Mouse (Mus musculus) lung, postnatal 0 days (tissue): ENCODE measurements around the gene Arid4b. TPM values are rescaled to one million over a fixed set of nuclear protein-coding genes. Genes with fewer than 3 reads are reported as not detected.

ENCODE experiments used
- ATAC-seq: fragments of 200-750 bp; cut with Nextera tagmentation; 2 replicates; pipeline ENCODE4 v1.8.0; 2017; ENCODE audit warnings: moderate library complexity
- DNase-seq: peaks from one replicate; pipeline ENCODE4 v3.0.0-alpha.2; 2016; ENCODE audit warnings: low spot score
- H3K27ac ChIP-seq: fragments of 300-500 bp; sonication (generic); 2 replicates; pipeline ENCODE4 v1.5.1; 2014; ENCODE audit warnings: antibody characterized with exemption, mild to moderate bottlenecking, low read length, mixed read lengths
- H3K27me3 ChIP-seq: fragments of 300-500 bp; sonication (generic); replicated peaks from 2 replicates; pipeline ENCODE4 v1.6.1; 2014; ENCODE audit warnings: low read length, mixed read lengths; ENCODE audit not compliant: insufficient read depth
- H3K36me3 ChIP-seq: fragments of 300-500 bp; sonication (generic); 2 replicates; pipeline ENCODE4 v1.6.1; 2014; ENCODE audit warnings: low read length, mixed read lengths; ENCODE audit not compliant: insufficient read depth
- H3K4me1 ChIP-seq: fragments of 300-500 bp; sonication (generic); 2 replicates; pipeline ENCODE4 v1.6.1; 2014; ENCODE audit warnings: antibody characterized with exemption, low read depth, low read length, mixed read lengths; ENCODE audit not compliant: insufficient read depth
- H3K4me2 ChIP-seq: fragments of 300-500 bp; sonication (generic); replicated peaks from 2 replicates; pipeline ENCODE4 v1.6.1; 2014; ENCODE audit warnings: low read depth, mild to moderate bottlenecking, low read length, moderate library complexity, mixed read lengths
- H3K4me3 ChIP-seq: fragments of 300-500 bp; sonication (generic); 2 replicates; pipeline ENCODE4 v1.5.1; 2014; ENCODE audit warnings: low read depth, low read length
- H3K9ac ChIP-seq: fragments of 300-500 bp; sonication (generic); replicated peaks from 2 replicates; pipeline ENCODE4 v1.6.1; 2014; ENCODE audit warnings: low read depth, mild to moderate bottlenecking
- H3K9me3 ChIP-seq: fragments of 300-500 bp; sonication (generic); 2 replicates; pipeline ENCODE4 v1.6.1; 2016; ENCODE audit warnings: low read length, mixed read lengths
- CTCF ChIP-seq: IDR thresholded peaks from 2 replicates; pipeline ENCODE4 v1.5.1; 2016; ENCODE audit warnings: antibody characterized with exemption, mild to moderate bottlenecking
- EP300 ChIP-seq: IDR thresholded peaks from 2 replicates; pipeline ENCODE4 v1.6.1; 2016; ENCODE audit warnings: antibody characterized with exemption, mild to moderate bottlenecking, control low read depth
- WGBS: fragments of 180-500 bp; shearing (Covaris S2); extraction: QIAGEN DNeasy Blood & Tissue Kit; methylation state at CpG from one replicate; pipeline ENCODE4 v1.1.7; 2014; 5-methylcytosine and 5-hydroxymethylcytosine counted together
- polyA plus RNA-seq: library from polyadenylated mRNA; unstranded; fragments of >200 nt; fragmentation: Nextera tagmentation; extraction: Ambion mirVana; gene quantifications from 2 replicates; pipeline ENCODE4 v1.2.1, GENCODE M21; 2015

Arid4b gene
- polyA plus RNA-seq, 1 experiment from 2014 or later = 60.3 TPM

DNA sequence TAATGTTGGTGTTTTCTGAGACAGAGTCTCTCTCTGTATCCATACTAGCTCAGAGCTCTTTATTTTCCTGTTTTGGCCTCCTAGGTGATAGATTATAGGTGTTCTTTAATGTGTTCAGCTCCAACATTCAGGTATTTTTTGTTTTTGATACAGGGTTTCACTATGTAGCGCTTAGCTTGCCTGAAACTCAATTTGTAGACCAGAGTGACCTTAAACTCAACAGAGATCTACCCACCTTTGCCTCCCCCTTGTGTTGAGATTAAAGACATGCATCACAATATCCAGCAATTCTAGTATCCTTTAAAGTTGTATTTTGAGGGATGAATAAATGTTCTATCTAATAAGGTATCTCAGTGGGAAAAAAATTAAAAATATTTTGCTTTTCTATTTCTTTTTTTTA is 115.0 kb downstream of the Arid4b start:
- Histone ChIP-seq H3K27ac (no peak overlapping the region), H3K27me3 (no peaks in the 10 kb centered on the region), H3K36me3 (no peaks in the 10 kb centered on the region), H3K4me1 (no peaks in the 10 kb centered on the region), H3K9me3 (no peaks in the 10 kb centered on the region), H3K9ac (no peak overlapping the region), H3K4me3 (no peak overlapping the region), H3K4me2 (no peak overlapping the region)
- DNase-seq = peak; percentile 56
- TF ChIP-seq EP300 (no peak), CTCF (peak; percentile 66)
- 90% methylated on average over 1 of the region's 1 CpGs for WGBS
- no peak for ATAC-seq

DNA sequence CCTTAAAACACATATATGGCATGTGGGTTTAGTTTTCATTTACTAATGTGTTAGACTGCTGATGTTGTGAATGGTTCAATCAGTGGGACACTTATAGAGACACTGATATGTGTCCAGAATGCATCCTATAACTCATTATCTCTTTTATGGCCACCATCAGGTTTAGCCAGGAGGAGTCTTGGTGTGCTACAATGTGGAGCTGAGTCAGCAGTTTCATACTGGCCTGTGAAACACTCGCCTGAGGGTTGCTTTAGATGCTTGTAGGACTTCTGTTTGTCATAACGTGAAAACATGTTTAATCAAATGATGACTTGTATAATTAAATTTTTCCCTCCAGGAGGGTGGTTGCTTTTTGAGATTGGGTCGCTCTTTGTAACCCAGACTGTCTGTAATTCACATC is 116.6 kb downstream of the Arid4b start:
- H3K4me1 ChIP-seq = no peaks in the 10 kb centered on the region
- no peak for TF ChIP-seq CTCF
- TF ChIP-seq EP300 = no peak
- H3K9me3 ChIP-seq = no peaks in the 10 kb centered on the region
- no peak overlapping the region for H3K27ac ChIP-seq
- H3K36me3 ChIP-seq = no peaks in the 10 kb centered on the region
- 92% methylated on average over 3 of the region's 3 CpGs for WGBS
- H3K4me3 ChIP-seq = no peak overlapping the region
- DNase-seq = no peak
- no peak for ATAC-seq
- H3K9ac ChIP-seq = no peak overlapping the region
- H3K27me3 ChIP-seq = no peaks in the 10 kb centered on the region
- no peak overlapping the region for H3K4me2 ChIP-seq

- no peaks in the 10 kb centered on the region for H3K9me3 ChIP-seq
- H3K27ac ChIP-seq = no peak overlapping the region
- no peaks in the 10 kb centered on the region for H3K27me3 ChIP-seq
- H3K4me3 ChIP-seq = no peak overlapping the region
- H3K36me3 ChIP-seq = no peaks in the 10 kb centered on the region
- ATAC-seq (no peak), DNase-seq (no peak)
- no peak overlapping the region for H3K4me2 ChIP-seq
- no peak for TF ChIP-seq EP300
- 0 out of 2 replicates have a peak, but pooled peaks have one; percentile 4 for TF ChIP-seq CTCF
- WGBS = 47% methylated on average over 2 of the region's 2 CpGs
- H3K9ac ChIP-seq = no peak overlapping the region
- H3K4me1 ChIP-seq = no peaks in the 10 kb centered on the region
These were observed 182.9 kb downstream of the Arid4b start for GRCm38 (mm10) chr13:14245946-14246345.

Other genes starting within 250 kb of the Arid4b start
- 19.4 and 20.3 TPM in 2 replicates for gene B3galnt2, start 108.8 kb upstream of the Arid4b start, polyA plus RNA-seq
- gene Tbce, start 23.6 kb upstream of the Arid4b start, polyA plus RNA-seq = 37.1 and 38.0 TPM in 2 replicates
- gene Ggps1, start 256 bp downstream of the Arid4b start, polyA plus RNA-seq = 33.7 and 34.5 TPM in 2 replicates